Mouse (Mus musculus) embryo, embryonic 9.5 days (tissue): ENCODE results near the gene Scarf1.

ENCODE experiments used
- DNase-seq: peaks from one replicate; pipeline ENCODE4 v3.0.0-alpha.2; 2017; ENCODE audit errors: extremely low spot score

The Scarf1 gene

DNA sequence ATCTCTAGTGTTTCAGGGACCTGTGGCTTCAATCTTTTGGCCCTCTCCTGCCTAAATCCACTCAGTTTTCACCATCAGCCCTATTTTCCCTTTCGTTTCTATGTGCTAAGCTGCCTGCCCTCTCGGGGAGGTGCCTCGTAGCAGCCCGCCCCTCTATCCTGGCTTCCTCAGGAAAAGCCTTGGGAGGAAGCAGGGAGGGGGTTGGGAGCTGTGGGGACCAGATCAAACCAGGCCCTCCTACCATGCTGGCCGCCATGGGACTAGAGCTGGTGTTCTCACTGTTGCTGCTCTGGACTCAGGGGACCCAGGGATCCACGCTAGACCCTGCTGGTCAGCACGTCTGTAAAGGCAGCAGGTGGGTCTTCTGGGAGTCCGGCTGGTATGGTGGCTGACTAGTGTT lies at the start of gene Scarf1:
Gene Scarf1 (plus strand): TSS at position 205 of the 400 bp plus-strand sequence.
- DNase-seq, result no peak

DNA sequence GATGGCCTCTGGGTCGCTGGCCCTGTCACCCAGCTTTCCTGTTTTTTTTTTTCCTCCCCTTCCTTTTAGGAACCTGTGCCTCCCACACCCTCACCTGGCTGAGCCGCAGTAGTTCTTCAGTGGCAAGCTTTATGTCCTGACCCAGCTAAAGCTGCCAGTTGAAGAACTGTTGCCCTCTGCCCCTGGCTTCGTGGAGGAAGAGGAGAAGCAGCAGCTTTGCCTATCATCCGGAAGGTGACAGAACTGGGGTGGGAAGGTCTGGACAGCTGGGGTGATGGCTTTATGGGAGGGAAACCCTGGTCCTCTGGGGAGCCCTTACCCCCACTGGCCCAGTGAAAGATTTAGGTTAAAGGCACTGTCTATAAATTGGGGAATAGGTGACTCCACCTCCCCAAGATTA lies 49.7 kb upstream of the Scarf1 start:
- no peak for DNase-seq

DNA sequence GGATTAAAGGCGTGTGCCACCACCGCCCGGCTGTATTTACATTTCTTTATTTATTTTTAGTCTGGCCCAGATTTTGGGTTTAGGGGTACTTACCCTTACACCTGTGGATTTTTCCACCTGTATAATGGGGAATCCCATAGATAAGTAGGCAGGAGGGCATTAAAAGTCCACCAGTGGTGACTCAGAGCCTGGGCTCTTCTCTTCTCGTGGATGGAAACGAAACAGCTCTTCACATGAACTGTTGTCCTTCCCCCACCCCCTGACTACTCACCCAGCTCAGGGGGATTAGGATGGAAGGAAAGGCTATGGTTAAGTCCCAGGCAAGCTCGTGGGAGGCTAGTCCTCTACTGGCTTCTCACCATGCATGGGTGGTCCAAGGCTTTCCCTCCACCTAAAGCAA lies 48.9 kb upstream of the Scarf1 start:
- no peak for DNase-seq

GRCm38 (mm10) chr11:75465051-75465450 lies 48.3 kb upstream of the Scarf1 start:
- DNase-seq, result no peak

DNA sequence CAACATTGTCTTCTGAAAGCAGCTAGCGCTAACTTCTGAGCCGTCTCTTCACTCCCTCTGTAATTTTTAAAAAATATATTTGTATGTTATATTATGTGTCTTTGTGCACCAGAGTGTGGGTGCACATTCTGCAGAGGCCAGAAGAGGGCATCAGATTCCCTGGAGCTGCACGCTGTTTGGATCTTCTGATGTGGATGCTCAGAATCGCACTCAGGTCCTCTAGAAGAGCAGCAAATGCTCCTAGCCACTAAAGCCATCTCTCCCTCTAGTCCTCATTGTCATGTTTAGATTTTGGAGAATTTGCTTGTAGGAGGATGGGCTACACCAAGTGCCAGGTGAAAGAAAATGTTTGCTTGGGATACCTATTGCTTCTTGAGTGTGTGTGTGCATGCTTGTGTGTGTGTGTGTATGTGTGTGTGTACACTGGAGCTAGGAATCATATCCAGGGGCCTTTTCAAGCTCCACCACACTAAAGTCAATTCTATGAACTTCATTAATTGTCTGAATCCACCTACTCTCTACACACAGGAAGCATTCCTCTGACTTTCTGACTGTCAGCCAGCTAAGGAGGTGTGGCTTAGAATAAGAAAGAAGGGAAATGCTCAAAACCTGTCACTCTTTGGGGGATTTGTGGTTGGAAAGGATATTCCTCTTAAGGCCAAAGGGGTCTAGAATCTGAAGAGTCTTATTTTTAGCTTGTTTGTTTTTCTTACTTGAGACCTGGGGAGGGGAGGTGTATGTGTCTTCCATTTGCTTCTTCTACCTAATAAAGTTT lies 46.4 kb upstream of the Scarf1 start:
- no peak for DNase-seq

DNA sequence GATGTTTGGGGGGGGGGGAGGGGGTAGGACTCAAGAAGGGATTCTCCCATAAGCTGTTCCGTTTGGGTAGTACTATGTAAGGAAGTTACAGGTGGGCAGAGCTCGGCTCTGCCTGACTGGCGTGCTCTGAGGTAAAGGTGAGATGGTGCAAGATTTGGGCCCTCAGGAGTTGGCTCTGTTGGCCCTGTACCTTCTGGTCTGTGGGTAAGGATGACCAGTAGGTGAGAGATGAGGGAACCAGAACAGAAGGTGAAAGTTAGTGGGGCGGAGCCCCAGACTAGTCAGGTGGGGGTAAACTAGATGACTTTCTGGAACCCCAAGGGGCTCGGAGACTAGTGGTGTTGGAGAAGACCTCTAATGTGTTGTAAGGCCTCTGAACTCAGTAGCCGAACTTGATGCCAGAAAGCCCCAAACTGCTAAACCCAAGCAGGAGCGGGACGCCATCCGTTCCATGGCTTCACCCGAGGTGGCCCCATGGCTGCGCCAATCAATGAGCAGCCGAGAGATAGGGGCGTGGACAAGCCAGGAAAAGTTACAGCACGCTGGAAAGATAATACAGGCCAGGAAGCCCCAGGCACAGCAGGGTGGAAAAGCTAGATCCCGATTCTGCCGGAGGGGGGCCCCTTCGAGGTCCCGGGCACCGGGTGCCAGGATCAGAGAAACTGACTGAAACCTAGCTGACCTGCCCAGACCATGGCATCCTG lies 45.7 kb upstream of the Scarf1 start:
- DNase-seq, result peak; percentile 70

DNA sequence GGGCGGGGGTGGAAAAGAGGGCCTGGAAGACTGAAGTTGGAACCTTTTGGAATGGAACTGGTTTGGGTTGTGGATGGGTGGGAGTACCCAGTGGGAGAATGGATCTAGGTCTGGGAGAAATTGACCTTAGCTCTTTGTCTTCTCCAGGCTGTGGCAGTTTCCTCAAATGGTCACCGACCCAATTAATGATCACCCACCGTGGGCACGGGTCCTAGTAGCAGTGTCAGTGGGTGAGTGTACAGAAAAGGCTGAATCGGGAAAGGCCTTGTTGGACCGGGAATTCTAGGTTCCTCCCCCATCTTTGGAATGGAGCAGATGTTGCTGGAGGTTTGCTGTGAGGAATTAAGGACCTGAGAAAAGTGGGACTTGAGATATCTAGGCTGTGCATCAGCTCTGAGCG lies 44.9 kb upstream of the Scarf1 start:
- DNase-seq, result no peak

DNA sequence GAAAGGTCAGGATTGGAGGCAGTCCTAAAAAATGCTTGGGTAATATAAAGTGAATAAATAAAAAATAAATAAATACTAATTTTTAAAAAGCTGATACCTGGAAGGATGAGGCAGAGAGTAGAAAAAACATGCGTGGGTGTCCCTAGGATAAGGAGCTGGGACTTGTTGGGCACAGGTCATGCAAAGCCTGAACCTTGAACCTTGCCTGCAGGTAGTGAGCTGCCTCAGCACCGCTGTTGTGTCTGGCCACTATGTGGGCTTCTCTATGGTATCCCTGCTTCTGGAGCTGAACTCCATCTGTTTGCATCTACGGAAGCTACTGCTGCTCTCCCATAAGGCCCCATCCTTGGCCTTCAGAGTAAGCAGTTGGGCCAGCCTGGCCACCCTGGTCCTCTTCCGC lies 44.1 kb upstream of the Scarf1 start:
- no peak for DNase-seq

DNA sequence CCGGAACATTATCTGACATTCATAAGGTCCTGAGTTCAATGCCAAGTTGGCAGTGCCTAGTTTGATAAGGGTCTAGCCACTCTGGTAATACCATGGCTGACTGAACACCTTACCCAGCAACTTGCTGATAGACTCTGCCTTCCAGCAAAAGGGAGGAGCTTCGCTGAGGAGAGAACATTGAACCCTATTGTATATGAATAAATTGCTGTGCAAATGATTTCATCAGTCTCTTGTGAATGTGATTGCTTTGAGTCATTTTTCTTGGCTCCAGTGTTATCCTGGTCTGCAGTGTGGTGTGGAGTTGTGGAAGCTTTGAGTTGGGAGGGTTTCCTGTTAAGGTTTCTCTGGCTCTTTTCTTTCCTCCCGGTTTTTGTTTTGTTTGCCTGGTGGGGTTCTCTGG lies 42.7 kb upstream of the Scarf1 start:
- DNase-seq, result no peak

- no peak for DNase-seq
Observed at GRCm38 (mm10) chr11:75472469-75473081, 40.8 kb upstream of the Scarf1 start.

GRCm38 (mm10) chr11:75473376-75473775 lies 40.0 kb upstream of the Scarf1 start:
- no peak for DNase-seq

- no peak for DNase-seq
Observed at GRCm38 (mm10) chr11:75486192-75486591, 27.1 kb upstream of the Scarf1 start.

DNA sequence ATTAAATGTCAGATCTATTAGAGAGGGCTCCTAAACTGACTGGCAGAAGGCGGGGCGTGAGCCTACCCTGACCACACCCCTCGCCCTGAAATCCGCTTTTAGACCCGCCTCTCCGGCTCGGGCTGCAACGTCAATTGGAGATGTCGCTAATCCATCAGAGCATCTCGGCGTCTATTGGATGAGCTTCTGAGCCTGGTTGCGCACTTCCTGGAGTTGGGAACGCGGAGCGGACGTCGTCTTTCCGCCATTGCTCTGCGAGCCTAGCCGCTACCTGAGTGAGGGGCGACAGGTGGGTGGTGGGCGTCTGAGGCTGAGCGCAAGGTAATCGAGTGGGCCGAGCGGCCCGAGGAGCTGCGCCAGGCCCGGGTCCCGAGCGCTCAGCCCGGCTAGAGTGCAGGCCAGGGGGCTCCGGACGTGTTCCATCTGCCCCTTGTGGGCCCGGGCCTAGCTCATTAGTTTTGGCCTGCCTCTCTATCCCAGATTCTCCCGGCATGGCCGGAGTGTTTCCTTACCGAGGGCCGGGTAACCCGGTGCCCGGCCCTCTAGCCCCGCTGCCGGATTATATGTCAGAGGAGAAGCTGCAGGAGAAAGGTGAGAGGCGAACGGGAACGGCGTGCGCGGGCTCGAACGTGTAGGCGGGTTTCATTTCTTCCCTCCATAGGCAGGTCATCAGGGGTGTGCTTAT lies 26.6 kb upstream of the Scarf1 start, which contains the start of gene Prpf8:
Gene Prpf8 (plus strand): TSS at position 216 of the 685 bp plus-strand sequence.
- DNase-seq, result peak; percentile 97

DNA sequence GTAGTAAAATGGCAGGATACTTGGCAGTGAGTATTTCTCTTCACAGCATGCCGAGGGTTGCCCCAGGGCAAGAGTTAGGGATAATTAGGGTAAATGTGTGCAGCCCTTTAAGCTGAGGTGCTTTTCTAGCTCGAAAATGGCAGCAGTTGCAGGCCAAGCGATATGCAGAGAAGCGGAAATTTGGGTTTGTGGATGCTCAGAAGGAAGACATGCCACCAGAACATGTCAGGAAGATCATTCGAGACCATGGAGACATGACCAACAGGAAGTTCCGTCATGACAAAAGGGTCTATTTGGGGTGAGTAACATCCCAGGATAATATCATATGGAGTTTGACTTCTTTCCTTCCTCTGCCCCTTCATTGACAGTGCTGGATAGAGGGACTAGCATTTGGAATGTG lies 25.8 kb upstream of the Scarf1 start:
- no peak for DNase-seq

- no peak for DNase-seq
Observed at GRCm38 (mm10) chr11:75494296-75495049, 18.9 kb upstream of the Scarf1 start.

- no peak for DNase-seq
Observed at GRCm38 (mm10) chr11:75498126-75498525, 15.2 kb upstream of the Scarf1 start.

- DNase-seq, result no peak
Observed at GRCm38 (mm10) chr11:75508162-75508561, 5.2 kb upstream of the Scarf1 start.

- DNase-seq, result no peak
Observed at GRCm38 (mm10) chr11:75508904-75509303, 4.4 kb upstream of the Scarf1 start.

GRCm38 (mm10) chr11:75509741-75510626 lies 3.4 kb upstream of the Scarf1 start, which contains the start of gene Rilp:
Rilp (plus strand) TSS chr11:75510094.
- no peak for DNase-seq

DNA sequence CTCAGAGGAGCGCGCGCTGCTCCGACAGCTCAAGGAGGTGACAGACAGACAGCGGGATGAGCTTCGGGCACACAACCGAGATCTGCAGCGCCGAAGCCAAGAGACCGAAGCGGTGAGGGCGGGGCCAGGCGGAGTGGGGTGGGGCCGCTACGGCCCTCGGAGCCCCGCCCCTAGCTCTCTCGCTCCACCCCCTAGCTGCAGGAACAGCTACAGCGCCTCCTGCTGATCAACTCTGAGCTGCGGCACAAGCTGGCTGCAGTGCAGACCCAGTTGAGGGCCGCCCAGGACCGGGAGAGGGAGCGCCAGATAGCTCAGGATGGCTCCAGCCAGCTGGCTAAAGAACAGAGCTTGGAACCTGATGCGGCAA lies 2.7 kb upstream of the Scarf1 start:
- peak; percentile 94 for DNase-seq
